Mouse (Mus musculus) ES-CJ7 (cell line): ENCODE data around the gene Wdr81.

Experiments used
- DNase-seq: peaks from one replicate; pipeline ENCODE4 v3.0.0; 2011; ENCODE audit warnings: low read depth, low spot score

The Wdr81 gene

DNA sequence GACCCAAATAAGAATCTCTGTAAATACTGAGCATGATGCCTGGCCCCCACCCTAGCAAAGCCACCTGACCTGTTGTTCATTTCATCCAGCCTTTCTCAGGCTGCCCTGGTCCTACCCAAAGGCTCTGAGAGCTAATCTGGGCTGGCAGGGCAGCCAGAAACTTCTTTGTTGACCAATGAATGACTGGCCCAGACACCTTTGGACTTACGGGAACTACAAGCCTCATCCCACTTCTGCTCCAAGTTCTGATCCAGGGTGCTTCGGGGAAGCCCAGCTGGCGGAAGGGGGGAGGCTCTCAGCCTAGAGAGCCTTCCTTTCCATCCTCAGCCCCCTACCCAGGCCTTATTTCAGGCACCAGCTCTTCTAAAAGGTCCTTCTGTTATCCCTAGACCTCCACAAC, 15.7 kb downstream of the Wdr81 start:
- no peak for DNase-seq

DNA sequence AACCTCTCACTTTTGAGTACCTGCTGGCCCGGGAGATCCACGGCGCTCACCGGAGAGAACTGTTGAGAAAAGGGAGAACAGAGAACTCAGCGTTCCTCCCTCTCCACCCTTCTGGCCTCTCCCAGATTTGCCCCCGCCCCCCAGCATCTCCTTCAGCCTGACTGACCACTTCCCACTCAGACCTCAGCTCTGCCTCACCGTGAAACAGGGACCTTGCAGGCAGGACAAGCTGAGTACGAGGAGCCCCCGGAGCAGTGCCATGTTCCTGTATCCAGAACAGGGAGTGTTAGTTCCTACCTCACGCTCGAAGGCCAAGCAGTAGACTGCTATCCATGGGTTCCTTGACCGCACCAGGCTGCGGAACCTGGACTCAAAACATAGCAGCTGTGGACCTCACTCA, 16.3 kb downstream of the Wdr81 start:
- no peak for DNase-seq

DNA sequence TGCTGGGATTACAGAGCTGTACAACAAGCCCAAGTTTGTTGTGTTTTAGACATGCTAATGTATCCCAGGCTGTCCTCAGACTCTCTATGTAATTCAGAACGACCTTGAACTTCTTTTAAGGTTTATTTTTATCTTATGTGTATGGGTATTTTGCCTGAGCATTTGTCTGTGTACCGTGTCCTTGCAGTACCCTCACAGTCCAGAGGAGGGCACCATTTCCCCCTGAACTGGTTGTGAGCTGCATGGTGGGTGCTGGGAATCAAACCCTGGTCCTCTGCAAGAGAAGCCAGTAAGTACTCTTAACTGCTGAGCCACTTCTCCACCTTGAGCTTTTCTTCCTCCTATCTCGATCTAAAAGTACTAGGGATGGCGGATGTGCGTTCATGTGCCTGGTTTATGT, 20.4 kb downstream of the Wdr81 start:
- DNase-seq = peak; percentile 28

GRCm38 (mm10) chr11:75431307-75431706, 23.2 kb downstream of the Wdr81 start:
- no peak for DNase-seq

- no peak for DNase-seq
Observed at GRCm38 (mm10) chr11:75429019-75429705, 25.4 kb downstream of the Wdr81 start.

- DNase-seq = no peak
Observed at GRCm38 (mm10) chr11:75424459-75424858, 30.1 kb downstream of the Wdr81 start.

GRCm38 (mm10) chr11:75424033-75424432, 30.5 kb downstream of the Wdr81 start:
- no peak for DNase-seq

DNA sequence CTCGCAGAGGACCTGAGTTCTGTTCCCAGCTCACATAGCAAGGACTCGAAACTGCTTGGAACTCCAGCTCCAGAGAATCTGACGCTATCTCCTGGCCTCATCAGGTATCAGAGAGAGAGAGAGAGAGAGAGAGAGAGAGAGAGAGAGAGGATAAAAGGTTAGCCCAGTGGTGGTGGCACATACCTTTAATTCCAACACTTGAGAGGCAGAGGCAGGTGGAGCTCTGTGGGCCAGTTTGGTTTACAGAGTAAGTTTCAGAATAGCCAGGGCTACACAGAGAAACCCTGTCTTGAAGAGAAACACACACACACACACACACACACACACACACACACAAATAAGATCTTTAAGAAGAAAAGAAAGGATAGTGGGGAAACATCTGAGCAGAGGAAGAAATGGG, 31.4 kb downstream of the Wdr81 start:
- DNase-seq = no peak

GRCm38 (mm10) chr11:75422013-75422792, 32.3 kb downstream of the Wdr81 start, which contains the start of gene Serpinf1:
Gene Serpinf1, minus strand, starts transcription at chr11:75422701.
- no peak for DNase-seq

- no peak for DNase-seq
Observed at GRCm38 (mm10) chr11:75421375-75422012, 33.0 kb downstream of the Wdr81 start.

DNA sequence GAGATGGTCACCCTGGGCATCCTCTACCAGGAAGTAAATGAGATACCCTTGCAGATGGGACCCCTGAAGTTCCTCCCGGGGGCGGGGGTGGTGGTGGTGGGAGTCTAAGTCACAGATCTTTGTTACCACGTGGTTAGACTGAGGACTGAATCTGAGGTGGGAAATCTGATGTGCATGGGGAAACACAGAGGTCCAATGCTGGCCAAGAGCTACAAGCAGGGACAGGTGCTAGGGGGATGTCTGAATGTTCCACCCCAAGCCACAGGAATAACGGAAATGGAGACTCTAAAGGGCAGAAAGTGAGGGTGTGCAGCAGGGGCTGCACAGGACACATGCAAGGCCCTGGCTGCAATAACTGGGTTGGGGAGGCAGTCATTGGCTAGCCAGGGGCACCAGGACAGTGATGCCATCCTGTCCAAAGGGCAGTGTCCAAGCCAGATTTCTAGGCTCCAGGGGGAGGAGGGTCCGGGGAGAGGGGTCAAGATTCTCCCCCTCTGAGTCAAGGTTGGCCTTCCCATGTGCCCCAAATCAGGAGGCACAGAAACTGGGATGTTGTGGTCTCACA, 33.6 kb downstream of the Wdr81 start:
- DNase-seq = no peak

GRCm38 (mm10) chr11:75420037-75420436, 34.5 kb downstream of the Wdr81 start:
- no peak for DNase-seq

DNA sequence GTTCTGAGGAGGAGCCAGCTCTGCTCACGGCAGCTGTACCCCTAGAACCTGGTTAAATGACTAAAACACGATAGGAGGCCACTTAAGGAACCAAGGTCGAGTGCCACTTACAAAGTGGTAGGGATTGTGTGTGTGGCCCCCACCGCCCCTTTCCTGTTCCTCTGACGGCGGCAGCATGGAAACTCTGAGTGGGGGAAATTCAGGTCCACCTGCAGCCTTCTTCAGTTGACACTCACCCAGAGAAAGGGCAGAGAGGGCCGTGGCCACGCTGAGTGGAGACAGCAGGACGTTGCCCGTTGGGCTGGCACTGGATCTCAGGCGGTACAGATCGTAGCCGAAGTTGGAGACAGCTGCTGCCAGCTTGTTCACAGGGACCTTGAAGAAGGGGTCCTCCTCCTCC, 38.5 kb downstream of the Wdr81 start:
- DNase-seq = no peak

DNA sequence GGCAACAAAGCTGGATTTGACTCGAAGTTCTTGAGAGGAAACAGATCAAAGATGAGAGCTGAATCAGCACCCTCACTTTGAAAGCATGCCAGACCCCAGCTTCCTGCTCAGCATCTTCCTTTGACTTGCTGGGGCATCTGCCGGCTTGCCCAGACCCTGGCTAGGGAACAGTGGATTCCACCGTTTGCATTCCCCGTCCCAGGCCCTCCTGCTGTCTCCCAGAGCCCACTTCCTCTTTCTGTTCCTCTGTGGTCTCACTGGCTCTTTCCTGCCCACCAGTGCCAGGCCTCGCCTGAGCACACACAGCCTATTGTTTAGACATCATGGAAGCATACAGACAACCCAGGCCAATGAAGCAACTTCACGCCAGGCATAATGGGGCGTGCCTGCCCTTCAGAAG, 39.4 kb downstream of the Wdr81 start:
- no peak for DNase-seq

- no peak for DNase-seq
Observed at GRCm38 (mm10) chr11:75410591-75410990, 43.9 kb downstream of the Wdr81 start.

DNA sequence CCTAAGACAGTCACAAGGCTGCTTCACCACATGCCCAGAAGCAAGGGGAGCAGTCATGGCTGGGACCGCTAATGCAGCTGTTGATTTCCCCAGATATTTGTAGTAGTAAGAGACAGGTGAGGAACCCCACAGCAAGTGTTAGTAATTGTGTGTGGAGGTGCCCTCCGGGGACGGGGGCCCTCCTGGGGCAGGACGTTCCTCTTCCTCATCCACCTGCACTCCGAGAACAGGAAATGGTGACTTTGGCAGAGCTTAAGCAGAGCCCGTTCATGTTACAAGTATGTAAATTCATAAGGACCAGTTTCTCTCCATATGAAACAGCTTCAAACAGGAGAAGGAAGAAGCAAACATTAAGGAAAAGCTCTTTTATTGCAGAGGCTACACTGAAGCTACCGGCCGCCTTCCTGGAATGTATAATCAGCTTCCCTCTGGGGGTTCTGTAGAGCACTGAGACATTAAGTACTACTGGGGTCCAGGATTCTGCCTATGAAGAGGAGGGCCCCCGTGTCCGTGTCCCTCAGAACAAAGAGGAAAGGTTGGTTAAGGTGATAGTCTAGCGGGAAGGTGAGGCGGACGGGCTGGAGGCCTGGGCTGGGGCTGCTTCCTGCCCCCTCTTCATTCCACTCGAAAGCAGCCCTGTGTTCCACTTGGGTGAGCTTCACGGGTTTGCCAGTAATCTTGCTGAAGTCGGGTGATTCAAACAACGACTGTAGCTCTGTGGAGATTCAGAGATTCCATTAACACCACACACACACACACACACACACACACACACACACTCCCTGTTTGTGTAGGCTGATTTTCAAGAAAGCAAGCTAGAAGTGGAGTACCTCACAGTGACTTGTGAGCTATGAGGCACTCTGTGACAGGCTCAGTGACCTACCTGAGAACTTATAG, 44.6 kb downstream of the Wdr81 start:
- DNase-seq = no peak

- DNase-seq = peak; percentile 80
Observed at GRCm38 (mm10) chr11:75406865-75407264, 47.7 kb downstream of the Wdr81 start.

GRCm38 (mm10) chr11:75406104-75406503, 48.4 kb downstream of the Wdr81 start:
- DNase-seq = no peak

DNA sequence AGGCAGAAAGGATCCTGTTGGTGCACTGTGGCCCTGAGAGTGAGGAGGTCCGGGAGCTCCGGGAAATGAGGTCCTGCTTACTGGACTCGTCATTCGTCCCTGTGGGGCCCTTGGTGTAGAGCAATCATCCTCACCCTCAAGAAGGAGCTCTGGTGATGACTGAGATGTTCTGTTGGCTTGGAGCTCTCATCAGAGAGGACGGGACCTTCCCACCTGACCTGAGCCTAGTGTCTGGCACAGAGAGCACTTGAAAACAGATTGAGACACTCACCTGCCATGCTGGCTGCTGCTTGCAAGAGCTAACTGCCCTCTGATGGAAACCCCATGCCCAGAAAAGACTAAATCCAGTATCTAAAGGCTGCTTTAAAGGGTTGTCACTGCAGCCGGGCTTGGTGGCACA, 49.7 kb downstream of the Wdr81 start:
- DNase-seq = no peak

GRCm38 (mm10) chr11:75403301-75404052, 51.0 kb downstream of the Wdr81 start:
- DNase-seq = no peak

GRCm38 (mm10) chr11:75402271-75402690, 52.2 kb downstream of the Wdr81 start:
- DNase-seq = peak; percentile 58
